Mouse (Mus musculus): ENCODE results near the gene Dcdc2b. TPM values are rescaled to one million over a fixed set of nuclear protein-coding genes. Genes with fewer than 3 reads are reported as not detected.

The Dcdc2b gene
- polyA plus RNA-seq, 1 experiment from 2014 or later = 3.5 TPM

- Histone ChIP-seq H3K27ac (replicated peaks) (no peak overlapping the region), H3K4me2 (replicated peaks) (no peak overlapping the region), H3K36me3 (no peaks in the 10 kb centered on the region), H3K4me3 (no peak overlapping the region), H3K27me3 (no peaks in the 10 kb centered on the region), H3K9ac (replicated peaks) (no peak overlapping the region), H3K4me1 (peaks cover 5% of the 10 kb centered on the region; the same call in 1 of the 2 replicates), H3K9me3 (no peaks in the 10 kb centered on the region)
- no peak for ATAC-seq (replicated peaks)
- 82% methylated on average over 13 of the region's 13 CpGs for WGBS
These were observed 41.6 kb downstream of the Dcdc2b start for GRCm38 (mm10) chr4:129572236-129573092.

DNA sequence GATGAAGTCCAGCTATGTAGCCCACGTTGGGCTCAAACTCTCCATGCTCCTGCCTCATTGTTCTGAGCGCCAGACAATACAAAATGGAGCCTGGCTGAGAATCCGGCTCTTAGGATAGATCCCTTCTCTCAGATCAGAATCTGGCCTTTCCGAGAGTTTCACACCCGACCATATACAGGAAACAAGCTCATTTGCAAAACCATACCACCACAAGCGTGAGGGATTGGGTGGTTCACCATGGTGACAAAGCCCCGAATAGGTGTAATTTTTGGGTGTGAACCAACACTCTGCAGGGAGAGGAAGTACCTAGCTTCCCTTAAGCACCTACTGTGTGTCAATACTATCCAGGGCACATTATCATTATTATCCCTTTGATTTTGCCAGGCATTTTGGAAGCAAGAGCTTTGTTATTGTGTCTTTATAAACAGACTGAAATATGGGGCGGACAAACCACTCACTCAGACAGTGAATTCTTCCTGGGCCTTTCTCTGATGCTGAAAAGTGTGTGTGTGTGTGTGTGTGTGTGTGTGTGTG is 42.4 kb downstream of the Dcdc2b start:
- Histone ChIP-seq H3K27ac (replicated peaks) (no peak overlapping the region), H3K9ac (replicated peaks) (no peak overlapping the region), H3K36me3 (no peaks in the 10 kb centered on the region), H3K9me3 (no peaks in the 10 kb centered on the region), H3K4me3 (no peak overlapping the region), H3K4me2 (replicated peaks) (no peak overlapping the region), H3K27me3 (no peaks in the 10 kb centered on the region), H3K4me1 (no peaks in the 10 kb centered on the region)
- WGBS = 77% methylated on average over 8 of the region's 8 CpGs
- ATAC-seq (replicated peaks) = no peak

- H3K27me3 ChIP-seq = no peaks in the 10 kb centered on the region
- H3K4me1 ChIP-seq = no peaks in the 10 kb centered on the region
- H3K36me3 ChIP-seq = no peaks in the 10 kb centered on the region
- no peaks in the 10 kb centered on the region for H3K9me3 ChIP-seq
- H3K4me2 ChIP-seq (replicated peaks) = no peak overlapping the region
- no peak overlapping the region for H3K4me3 ChIP-seq
- ATAC-seq (replicated peaks) = no peak
- 92% methylated on average over 6 of the region's 6 CpGs for WGBS
- no peak overlapping the region for H3K9ac ChIP-seq (replicated peaks)
- H3K27ac ChIP-seq (replicated peaks) = no peak overlapping the region
These were observed 44.0 kb downstream of the Dcdc2b start for GRCm38 (mm10) chr4:129570028-129570427.

DNA sequence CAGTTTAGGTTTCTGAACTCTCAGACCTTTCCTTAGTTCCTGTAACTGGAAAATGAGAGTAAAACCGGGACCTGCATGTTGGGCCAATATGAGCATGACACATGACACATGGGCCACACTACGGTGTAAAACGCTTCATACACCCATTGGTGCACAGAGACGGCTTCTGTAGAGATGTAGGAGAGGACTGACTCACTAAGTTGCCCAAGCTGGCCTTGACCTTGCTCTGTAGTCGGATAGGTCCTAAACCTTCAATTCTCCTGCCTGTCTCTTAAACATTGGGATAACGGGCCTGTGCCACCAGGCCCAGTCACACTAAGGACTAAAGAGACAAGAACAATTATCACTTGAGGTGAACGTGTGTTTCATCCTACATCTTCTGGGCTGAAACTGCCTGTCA is 45.7 kb downstream of the Dcdc2b start:
- ATAC-seq (replicated peaks) = no peak
- no peak overlapping the region for H3K27ac ChIP-seq (replicated peaks)
- H3K27me3 ChIP-seq = no peaks in the 10 kb centered on the region
- H3K4me3 ChIP-seq = no peak overlapping the region
- no peaks in the 10 kb centered on the region for H3K36me3 ChIP-seq
- H3K9me3 ChIP-seq = no peaks in the 10 kb centered on the region
- 90% methylated on average over 7 of the region's 7 CpGs for WGBS
- H3K9ac ChIP-seq (replicated peaks) = no peak overlapping the region
- H3K4me2 ChIP-seq (replicated peaks) = no peak overlapping the region
- no peaks in the 10 kb centered on the region for H3K4me1 ChIP-seq

GRCm38 (mm10) chr4:129565139-129565538 is 48.9 kb downstream of the Dcdc2b start:
- Histone ChIP-seq H3K4me3 (no peak overlapping the region), H3K9me3 (no peaks in the 10 kb centered on the region), H3K27ac (replicated peaks) (no peak overlapping the region), H3K27me3 (no peaks in the 10 kb centered on the region), H3K36me3 (no peaks in the 10 kb centered on the region), H3K9ac (replicated peaks) (no peak overlapping the region), H3K4me2 (replicated peaks) (no peak overlapping the region), H3K4me1 (no peaks in the 10 kb centered on the region)
- no peak for ATAC-seq (replicated peaks)
- WGBS = 86% methylated on average over 6 of the region's 6 CpGs

- ATAC-seq (replicated peaks) = no peak
- 82% methylated on average over 8 of the region's 8 CpGs for WGBS
- no peaks in the 10 kb centered on the region for H3K4me1 ChIP-seq
- no peaks in the 10 kb centered on the region for H3K27me3 ChIP-seq
- no peak overlapping the region for H3K27ac ChIP-seq (replicated peaks)
- no peak overlapping the region for H3K9ac ChIP-seq (replicated peaks)
- H3K4me2 ChIP-seq (replicated peaks) = no peak overlapping the region
- H3K9me3 ChIP-seq = no peaks in the 10 kb centered on the region
- H3K36me3 ChIP-seq = no peaks in the 10 kb centered on the region
- no peak overlapping the region for H3K4me3 ChIP-seq
These were observed 50.3 kb downstream of the Dcdc2b start for GRCm38 (mm10) chr4:129563718-129564117.

DNA sequence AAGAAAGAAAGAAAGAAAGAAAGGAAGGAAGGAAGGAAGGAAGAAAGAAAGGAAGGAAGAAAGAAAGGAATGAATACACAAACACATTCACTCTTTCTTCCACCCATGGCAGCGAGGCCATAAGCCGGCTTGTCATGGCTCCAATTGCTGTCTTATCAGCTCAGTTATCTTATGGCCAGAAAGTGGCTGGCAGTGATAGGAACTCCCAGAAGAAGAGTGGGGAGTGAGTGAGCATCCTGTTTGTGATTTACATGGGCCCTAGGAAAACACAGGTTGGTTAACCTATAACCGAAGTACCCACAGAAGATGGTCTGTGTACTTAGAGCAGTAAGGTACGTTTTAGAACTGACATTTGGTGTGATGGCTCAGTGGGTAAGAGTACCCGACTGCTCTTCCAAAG is 52.9 kb downstream of the Dcdc2b start:
- no peak for ATAC-seq (replicated peaks)
- WGBS = 94% methylated on average over 5 of the region's 5 CpGs

More for the DNA sequence above, 52.9 kb downstream of the Dcdc2b start:
- no peak overlapping the region for H3K27ac ChIP-seq (replicated peaks)
- H3K4me3 ChIP-seq = no peak overlapping the region
- H3K9me3 ChIP-seq = no peaks in the 10 kb centered on the region
- no peak overlapping the region for H3K9ac ChIP-seq (replicated peaks)
- no peaks in the 10 kb centered on the region for H3K27me3 ChIP-seq
- H3K4me2 ChIP-seq (replicated peaks) = no peak overlapping the region
- H3K4me1 ChIP-seq = peaks cover 5% of the 10 kb centered on the region
- no peaks in the 10 kb centered on the region for H3K36me3 ChIP-seq

Other genes starting within 250 kb of the Dcdc2b start
- 16.1 and 17.8 TPM in 2 replicates for gene Zbtb8a, start 236.1 kb downstream of the Dcdc2b start, polyA plus RNA-seq (2015; fragmentation: Nextera tagmentation; extraction: Ambion mirVana)
- gene Zbtb8b, start 173.4 kb downstream of the Dcdc2b start, polyA plus RNA-seq (2015; fragmentation: Nextera tagmentation; extraction: Ambion mirVana) = 7.3 and 7.5 TPM in 2 replicates
- 41.6 and 42.7 TPM in 2 replicates for gene Bsdc1, start 152.7 kb downstream of the Dcdc2b start, polyA plus RNA-seq (2015; fragmentation: Nextera tagmentation; extraction: Ambion mirVana)
- gene Tssk3, start 123.2 kb downstream of the Dcdc2b start, polyA plus RNA-seq (2015; fragmentation: Nextera tagmentation; extraction: Ambion mirVana) = 0.34 TPM in 1 of 2 replicates, not detected in the other
- 0.61 TPM in 1 of 2 replicates, not detected in the other for gene Fam229a, start 123.1 kb downstream of the Dcdc2b start, polyA plus RNA-seq (2015; fragmentation: Nextera tagmentation; extraction: Ambion mirVana)
- gene Marcksl1, start 100.7 kb downstream of the Dcdc2b start, polyA plus RNA-seq (2015; fragmentation: Nextera tagmentation; extraction: Ambion mirVana) = 2,102 and 2,181 TPM in 2 replicates
- gene Hdac1, start 71.5 kb downstream of the Dcdc2b start, polyA plus RNA-seq (2015; fragmentation: Nextera tagmentation; extraction: Ambion mirVana) = 119 and 130 TPM in 2 replicates
- 7.6 and 9.2 TPM in 2 replicates for gene Lck, start 40.6 kb downstream of the Dcdc2b start, polyA plus RNA-seq (2015; fragmentation: Nextera tagmentation; extraction: Ambion mirVana)
- gene Fam167b, start 35.7 kb downstream of the Dcdc2b start, polyA plus RNA-seq (2015; fragmentation: Nextera tagmentation; extraction: Ambion mirVana) = 0.25 and 0.41 TPM in 2 replicates
- gene Eif3i, start 13.6 kb downstream of the Dcdc2b start, polyA plus RNA-seq (2015; fragmentation: Nextera tagmentation; extraction: Ambion mirVana) = 223 and 225 TPM in 2 replicates
- gene Tmem234, start 13.6 kb downstream of the Dcdc2b start, polyA plus RNA-seq (2015; fragmentation: Nextera tagmentation; extraction: Ambion mirVana) = 160 and 165 TPM in 2 replicates
- gene Iqcc, start 4.8 kb upstream of the Dcdc2b start, polyA plus RNA-seq (2015; fragmentation: Nextera tagmentation; extraction: Ambion mirVana) = 31.4 and 32.5 TPM in 2 replicates
- 119 and 124 TPM in 2 replicates for gene Ccdc28b, start 9.7 kb upstream of the Dcdc2b start, polyA plus RNA-seq (2015; fragmentation: Nextera tagmentation; extraction: Ambion mirVana)
- 64.7 and 68.3 TPM in 2 replicates for gene Txlna, start 26.8 kb upstream of the Dcdc2b start, polyA plus RNA-seq (2015; fragmentation: Nextera tagmentation; extraction: Ambion mirVana)
- 14.7 and 17.5 TPM in 2 replicates for gene Kpna6, start 58.5 kb upstream of the Dcdc2b start, polyA plus RNA-seq (2015; fragmentation: Nextera tagmentation; extraction: Ambion mirVana)
- 19.4 and 19.6 TPM in 2 replicates for gene Tmem39b, start 82.6 kb upstream of the Dcdc2b start, polyA plus RNA-seq (2015; fragmentation: Nextera tagmentation; extraction: Ambion mirVana)
- 175 and 187 TPM in 2 replicates for gene Khdrbs1, start 128.0 kb upstream of the Dcdc2b start, polyA plus RNA-seq (2015; fragmentation: Nextera tagmentation; extraction: Ambion mirVana)
- gene Ptp4a2, start 197.0 kb upstream of the Dcdc2b start, polyA plus RNA-seq (2015; fragmentation: Nextera tagmentation; extraction: Ambion mirVana) = 315 and 320 TPM in 2 replicates

All from forebrain, embryonic 15.5 days (tissue).